Mouse (Mus musculus) ES-E14 (cell line): ENCODE measurements around the gene Abca9. TPM values are rescaled to one million over a fixed set of nuclear protein-coding genes. Genes with fewer than 3 reads are reported as not detected.

Experiments
- DNase-seq: peaks from one replicate; pipeline ENCODE4 v3.0.0-alpha.2; 2013; ENCODE audit warnings: low read depth, low spot score
- H3K27ac ChIP-seq: 2 replicates; pipeline ENCODE4 v1.5.1; 2012; ENCODE audit warnings: low read depth, mild to moderate bottlenecking, low read length, moderate library complexity, mixed read lengths; ENCODE audit not compliant: poor library complexity, insufficient read depth, severe bottlenecking
- H3K36me3 ChIP-seq: 2 replicates; pipeline ENCODE4 v1.6.1; 2012; ENCODE audit warnings: mild to moderate bottlenecking, low read length, moderate library complexity, mixed read lengths; ENCODE audit not compliant: control insufficient read depth, poor library complexity, insufficient read depth, severe bottlenecking
- H3K4me1 ChIP-seq, 2 experiments: fragments of 150-350 bp in 1 of 2; sonication (generic) in 1 of 2; 2 replicates each; pipeline ENCODE4 v1.6.1; 2012; ENCODE audit warnings: low read length in 2 of 2, mild to moderate bottlenecking in 1 of 2, mixed read lengths in 1 of 2; ENCODE audit not compliant: control insufficient read depth in 2 of 2, insufficient read depth in 2 of 2, poor library complexity in 1 of 2
- H3K4me3 ChIP-seq, 2 experiments: fragments of 150-350 bp in 1 of 2; sonication (generic) in 1 of 2; 2 replicates each; pipeline ENCODE4 v1.5.1; 2012; ENCODE audit warnings: low read length in 2 of 2, low read depth in 1 of 2, mild to moderate bottlenecking in 1 of 2, mixed read lengths in 1 of 2; ENCODE audit not compliant: insufficient read depth in 1 of 2, poor library complexity in 1 of 2, severe bottlenecking in 1 of 2
- H3K9ac ChIP-seq: 2 replicates; pipeline ENCODE4 v1.6.1; 2012; ENCODE audit warnings: low read depth, mild to moderate bottlenecking, low read length, mixed read lengths; ENCODE audit not compliant: poor library complexity, insufficient read depth, severe bottlenecking
- H3K9me3 ChIP-seq: fragments of 150-350 bp; sonication (generic); 2 replicates; pipeline ENCODE4 v1.6.1; 2012; ENCODE audit warnings: low read depth, mild to moderate bottlenecking, low read length; ENCODE audit not compliant: control insufficient read depth, insufficient read depth
- CHD2 ChIP-seq: IDR thresholded peaks from 2 replicates; pipeline ENCODE4 v1.6.1; 2014; ENCODE audit warnings: mild to moderate bottlenecking, low read depth, low read length, inconsistent platforms
- HCFC1 ChIP-seq: IDR thresholded peaks from 2 replicates; pipeline ENCODE4 v1.6.1; 2012; ENCODE audit warnings: low read length, inconsistent platforms, borderline replicate concordance; ENCODE audit not compliant: insufficient read depth
- MAFK ChIP-seq: IDR thresholded peaks from 2 replicates; pipeline ENCODE4 v1.6.1; 2014; ENCODE audit warnings: mild to moderate bottlenecking, low read depth, low read length, inconsistent platforms; ENCODE audit not compliant: insufficient read depth
- ZC3H11A ChIP-seq: IDR thresholded peaks from 2 replicates; pipeline ENCODE4 v1.6.1; 2012; ENCODE audit warnings: low read depth, mild to moderate bottlenecking, inconsistent platforms, low read length, borderline replicate concordance
- ZNF384 ChIP-seq: IDR thresholded peaks from 2 replicates; pipeline ENCODE4 v1.6.1; 2012; ENCODE audit warnings: low read depth, low read length, inconsistent platforms
- in situ Hi-C, 2 experiments: fragments of 600-800 bp; cut with MboI; formaldehyde crosslinking; loops; one replicate each; pipeline ENCODE4 v1.15.1; 2025; ENCODE audit warnings: low sequenced_read_pairs in 2 of 2, inconsistent platforms in 1 of 2; ENCODE audit not compliant: unreplicated experiment in 2 of 2
- total RNA-seq: library from RNA; depleted of rRNA; stranded (reverse); fragments of 300-350 nt; gene quantifications from 2 replicates; pipeline ENCODE4 v1.2.3, GENCODE M21; 2012

Gene Abca9
- total RNA-seq, 1 experiment = 0.09 TPM

- DNase-seq = no peak
- in situ Hi-C loops = no loop called here
- Histone ChIP-seq H3K36me3 (no peaks in the 10 kb centered on the region), H3K4me1 (no peaks in the 10 kb centered on the region), H3K9ac (no peak overlapping the region), H3K27ac (no peak overlapping the region), H3K4me3 (no peak overlapping the region), H3K9me3 (no peaks in the 10 kb centered on the region)
- no peak for TF ChIP-seq HCFC1
- TF ChIP-seq CHD2 = no peak
- TF ChIP-seq ZC3H11A = no peak
- no peak for TF ChIP-seq MAFK
- no peak for TF ChIP-seq ZNF384
Observed at GRCm38 (mm10) chr11:110196561-110197306, 28.7 kb upstream of the Abca9 start.

- DNase-seq = no peak
- in situ Hi-C loops = no loop called here
- no peaks in the 10 kb centered on the region for H3K9me3 ChIP-seq
- no peaks in the 10 kb centered on the region for H3K4me1 ChIP-seq
- no peak overlapping the region for H3K9ac ChIP-seq
- H3K27ac ChIP-seq = no peak overlapping the region
- no peak overlapping the region for H3K4me3 ChIP-seq
- no peaks in the 10 kb centered on the region for H3K36me3 ChIP-seq
- TF ChIP-seq CHD2 (no peak), ZNF384 (no peak), HCFC1 (no peak), MAFK (no peak), ZC3H11A (no peak)
Observed at GRCm38 (mm10) chr11:110195310-110195709, 27.3 kb upstream of the Abca9 start.

- TF ChIP-seq ZC3H11A (no peak), HCFC1 (no peak), ZNF384 (no peak), MAFK (no peak), CHD2 (no peak)
- no peak overlapping the region for H3K9ac ChIP-seq
- in situ Hi-C loops = no loop called here
- H3K4me1 ChIP-seq = peaks cover 0 to 2% of the 10 kb centered on the region in 2 experiments; a peak in 1 of 4 replicates
- peak overlapping the region in 1 of 2 experiments; percentile 45; a peak in 2 of 4 replicates for H3K4me3 ChIP-seq
- H3K27ac ChIP-seq = no peak overlapping the region
- DNase-seq = peak; percentile 16
- no peaks in the 10 kb centered on the region for H3K9me3 ChIP-seq
- H3K36me3 ChIP-seq = no peaks in the 10 kb centered on the region
Observed at GRCm38 (mm10) chr11:110171212-110171611, 3.2 kb upstream of the Abca9 start.

- Histone ChIP-seq H3K4me3 (no peak overlapping the region), H3K4me1 (no peaks in the 10 kb centered on the region), H3K36me3 (no peaks in the 10 kb centered on the region), H3K9ac (no peak overlapping the region), H3K27ac (no peak overlapping the region), H3K9me3 (no peaks in the 10 kb centered on the region)
- TF ChIP-seq HCFC1 (no peak), ZNF384 (no peak), CHD2 (no peak), ZC3H11A (no peak), MAFK (no peak)
- DNase-seq = no peak
- in situ Hi-C loops = no loop called here
Observed at GRCm38 (mm10) chr11:110165822-110166221, 2.2 kb downstream of the Abca9 start.
